Mouse (Mus musculus): Measurements from ENCODE around the gene Tmem136.

- TF ChIP-seq POLR2A (IDR thresholded peaks at IDR 0.05; ENCODE audit: insufficient read length, low read depth) (no peak), TCF12 (IDR thresholded peaks at IDR 0.05; ENCODE audit: insufficient read depth, poor library complexity, severe bottlenecking) (no peak), REST (IDR thresholded peaks at IDR 0.05; ENCODE audit: insufficient read depth, insufficient read length) (no peak), MAX (IDR thresholded peaks at IDR 0.05; ENCODE audit: low read depth) (no peak), USF1 (IDR thresholded peaks at IDR 0.05; ENCODE audit: low read depth) (no peak), CEBPB (IDR thresholded peaks at IDR 0.05; ENCODE audit: insufficient read depth, poor library complexity, severe bottlenecking) (no peak), MYOD1 (IDR thresholded peaks at IDR 0.05; ENCODE audit: control insufficient read depth in 1 of 3, insufficient read length in 2 of 3, low read depth in 2 of 3) (no peak)
Observed at GRCm38 (mm10) chr9:43131940-43132339, 15.6 kb upstream of the Tmem136 start.

All from myocyte (in vitro differentiated cells).